Mouse (Mus musculus): Measurements from ENCODE around the gene Fam107b. TPM values are rescaled to one million over a fixed set of nuclear protein-coding genes. Genes with fewer than 3 reads are reported as not detected.

The Fam107b gene
- polyA plus RNA-seq, 1 experiment from 2014 or later = 20.5 TPM

GRCm38 (mm10) chr2:3579316-3579902 lies 9.1 kb downstream of the Fam107b start:
- Histone ChIP-seq H3K4me2 (replicated peaks; ENCODE audit: low read depth, low read length) (no peak overlapping the region), H3K9me3 (ENCODE audit: low read length) (no peaks in the 10 kb centered on the region), H3K4me1 (ENCODE audit: insufficient read depth, low read depth, low read length) (no peaks in the 10 kb centered on the region), H3K9ac (replicated peaks; ENCODE audit: low read depth) (no peak overlapping the region), H3K4me3 (ENCODE audit: low read depth, low read length) (no peak overlapping the region), H3K27ac (ENCODE audit: low read length) (no peak overlapping the region), H3K36me3 (ENCODE audit: insufficient read depth, low read length) (no peaks in the 10 kb centered on the region), H3K27me3 (replicated peaks; ENCODE audit: insufficient read depth, low read length) (no peaks in the 10 kb centered on the region)
- DNase-seq (ENCODE audit: low spot score) = no peak
- no peak for TF ChIP-seq EP300 (IDR thresholded peaks at IDR 0.05)
- TF ChIP-seq CTCF (IDR thresholded peaks at IDR 0.05) = no peak
- WGBS = 64% methylated on average over 2 of the region's 2 CpGs
- ATAC-seq = no peak

- Histone ChIP-seq H3K9ac (replicated peaks; ENCODE audit: low read depth) (no peak overlapping the region), H3K4me3 (ENCODE audit: low read depth, low read length) (no peak overlapping the region), H3K27me3 (replicated peaks; ENCODE audit: insufficient read depth, low read length) (no peaks in the 10 kb centered on the region), H3K4me1 (ENCODE audit: insufficient read depth, low read depth, low read length) (no peaks in the 10 kb centered on the region), H3K9me3 (ENCODE audit: low read length) (no peaks in the 10 kb centered on the region), H3K36me3 (ENCODE audit: insufficient read depth, low read length) (no peaks in the 10 kb centered on the region), H3K4me2 (replicated peaks; ENCODE audit: low read depth, low read length) (no peak overlapping the region), H3K27ac (ENCODE audit: low read length) (no peak overlapping the region)
- 56% methylated on average over 2 of the region's 2 CpGs for WGBS
- no peak for ATAC-seq
- no peak for TF ChIP-seq CTCF (IDR thresholded peaks at IDR 0.05)
- DNase-seq (ENCODE audit: low spot score) = no peak
Measured at GRCm38 (mm10) chr2:3582830-3583229, 12.5 kb downstream of the Fam107b start.

- TF ChIP-seq CTCF (IDR thresholded peaks at IDR 0.05) = no peak
- TF ChIP-seq EP300 (IDR thresholded peaks at IDR 0.05) = no peak
- no peaks in the 10 kb centered on the region for H3K36me3 ChIP-seq (ENCODE audit: insufficient read depth, low read length)
- WGBS = 51% methylated on average over 3 of the region's 3 CpGs
- no peak for DNase-seq (ENCODE audit: low spot score)
- no peaks in the 10 kb centered on the region for H3K4me1 ChIP-seq (ENCODE audit: insufficient read depth, low read depth, low read length)
- no peak for ATAC-seq
- no peak overlapping the region for H3K4me3 ChIP-seq (ENCODE audit: low read depth, low read length)
- H3K27ac ChIP-seq (ENCODE audit: low read length) = no peak overlapping the region
- no peaks in the 10 kb centered on the region for H3K27me3 ChIP-seq (replicated peaks; ENCODE audit: insufficient read depth, low read length)
- no peak overlapping the region for H3K4me2 ChIP-seq (replicated peaks; ENCODE audit: low read depth, low read length)
- no peak overlapping the region for H3K9ac ChIP-seq (replicated peaks; ENCODE audit: low read depth)
- H3K9me3 ChIP-seq (ENCODE audit: low read length) = no peaks in the 10 kb centered on the region
Measured at GRCm38 (mm10) chr2:3585231-3585783, 15.0 kb downstream of the Fam107b start.

- Histone ChIP-seq H3K9me3 (ENCODE audit: low read length) (no peaks in the 10 kb centered on the region), H3K4me3 (ENCODE audit: low read depth, low read length) (no peak overlapping the region), H3K27ac (ENCODE audit: low read length) (no peak overlapping the region), H3K27me3 (replicated peaks; ENCODE audit: insufficient read depth, low read length) (no peaks in the 10 kb centered on the region), H3K4me1 (ENCODE audit: insufficient read depth, low read depth, low read length) (no peaks in the 10 kb centered on the region), H3K9ac (replicated peaks; ENCODE audit: low read depth) (no peak overlapping the region), H3K36me3 (ENCODE audit: insufficient read depth, low read length) (no peaks in the 10 kb centered on the region), H3K4me2 (replicated peaks; ENCODE audit: low read depth, low read length) (no peak overlapping the region)
- no peak for DNase-seq (ENCODE audit: low spot score)
- WGBS = 89% methylated on average over 6 of the region's 6 CpGs
- ATAC-seq = no peak
- no peak for TF ChIP-seq CTCF (IDR thresholded peaks at IDR 0.05)
- TF ChIP-seq EP300 (IDR thresholded peaks at IDR 0.05) = no peak
Measured at GRCm38 (mm10) chr2:3590086-3590915, 20.0 kb downstream of the Fam107b start.

- no peak for DNase-seq (ENCODE audit: low spot score)
- no peak for ATAC-seq
- Histone ChIP-seq H3K9ac (replicated peaks; ENCODE audit: low read depth) (no peak overlapping the region), H3K4me2 (replicated peaks; ENCODE audit: low read depth, low read length) (no peak overlapping the region), H3K4me1 (ENCODE audit: insufficient read depth, low read depth, low read length) (no peaks in the 10 kb centered on the region), H3K36me3 (ENCODE audit: insufficient read depth, low read length) (no peaks in the 10 kb centered on the region), H3K9me3 (ENCODE audit: low read length) (no peaks in the 10 kb centered on the region), H3K4me3 (ENCODE audit: low read depth, low read length) (no peak overlapping the region), H3K27ac (ENCODE audit: low read length) (no peak overlapping the region), H3K27me3 (replicated peaks; ENCODE audit: insufficient read depth, low read length) (no peaks in the 10 kb centered on the region)
- no peak for TF ChIP-seq CTCF (IDR thresholded peaks at IDR 0.05)
- no peak for TF ChIP-seq EP300 (IDR thresholded peaks at IDR 0.05)
- 88% methylated on average over 1 of the region's 1 CpGs for WGBS
Measured at GRCm38 (mm10) chr2:3590916-3591197, 20.6 kb downstream of the Fam107b start.

- no peak for ATAC-seq
- H3K4me3 ChIP-seq (ENCODE audit: low read depth, low read length) = no peak overlapping the region
- H3K4me1 ChIP-seq (ENCODE audit: insufficient read depth, low read depth, low read length) = no peaks in the 10 kb centered on the region
- H3K4me2 ChIP-seq (replicated peaks; ENCODE audit: low read depth, low read length) = no peak overlapping the region
- H3K27me3 ChIP-seq (replicated peaks; ENCODE audit: insufficient read depth, low read length) = no peaks in the 10 kb centered on the region
- DNase-seq (ENCODE audit: low spot score) = no peak
- no peaks in the 10 kb centered on the region for H3K9me3 ChIP-seq (ENCODE audit: low read length)
- 65% methylated on average over 2 of the region's 2 CpGs for WGBS
- H3K27ac ChIP-seq (ENCODE audit: low read length) = no peak overlapping the region
- no peaks in the 10 kb centered on the region for H3K36me3 ChIP-seq (ENCODE audit: insufficient read depth, low read length)
- no peak overlapping the region for H3K9ac ChIP-seq (replicated peaks; ENCODE audit: low read depth)
- TF ChIP-seq EP300 (IDR thresholded peaks at IDR 0.05) = no peak
- TF ChIP-seq CTCF (IDR thresholded peaks at IDR 0.05) = no peak
Measured at GRCm38 (mm10) chr2:3594663-3595318, 24.5 kb downstream of the Fam107b start.

Data from lung, postnatal 0 days (tissue).